Mouse (Mus musculus) liver, embryonic 15.5 days (tissue): Measurements from ENCODE around the gene Pdzd3. TPM values are rescaled to one million over a fixed set of nuclear protein-coding genes. Genes with fewer than 3 reads are reported as not detected.
"Not testable (repeated sequence)": the region's sequence is repeated elsewhere in the genome, so short reads cannot be mapped to it uniquely, and the experiment has no call there.

Experiments used
- ATAC-seq: fragments of 200-750 bp; cut with Nextera tagmentation; 2 replicates; pipeline ENCODE4 v1.8.0; 2017; ENCODE audit warnings: moderate number of reproducible peaks, mild to moderate bottlenecking, moderate library complexity; ENCODE audit not compliant: insufficient read depth
- H3K27ac ChIP-seq: fragments of 300-500 bp; sonication (generic); replicated peaks from 2 replicates; pipeline ENCODE4 v1.5.1; 2015; ENCODE audit warnings: mild to moderate bottlenecking, inconsistent platforms
- H3K27me3 ChIP-seq: fragments of 300-500 bp; sonication (generic); 2 replicates; pipeline ENCODE4 v1.6.1; 2015; ENCODE audit warnings: mild to moderate bottlenecking, inconsistent platforms
- H3K36me3 ChIP-seq: fragments of 300-500 bp; sonication (generic); replicated peaks from 2 replicates; pipeline ENCODE4 v1.6.1; 2015; ENCODE audit warnings: moderate library complexity, mild to moderate bottlenecking, inconsistent platforms
- H3K4me1 ChIP-seq: fragments of 300-500 bp; sonication (generic); replicated peaks from 2 replicates; pipeline ENCODE4 v1.6.1; 2015; ENCODE audit warnings: inconsistent platforms
- H3K4me2 ChIP-seq: fragments of 300-500 bp; sonication (generic); 2 replicates; pipeline ENCODE4 v1.6.1; 2015; ENCODE audit warnings: moderate library complexity, mild to moderate bottlenecking, inconsistent platforms
- H3K4me3 ChIP-seq: fragments of 300-500 bp; sonication (generic); replicated peaks from 2 replicates; pipeline ENCODE4 v1.5.1; 2015; ENCODE audit warnings: mild to moderate bottlenecking, inconsistent platforms
- H3K9ac ChIP-seq: fragments of 300-500 bp; sonication (generic); 2 replicates; pipeline ENCODE4 v1.6.1; 2015; ENCODE audit warnings: moderate library complexity, mild to moderate bottlenecking, inconsistent platforms
- H3K9me3 ChIP-seq: fragments of 300-500 bp; sonication (generic); replicated peaks from 2 replicates; pipeline ENCODE4 v1.6.1; 2016; ENCODE audit warnings: inconsistent platforms
- WGBS: fragments of 180-500 bp; shearing (Covaris S2); methylation state at CpG from one replicate; pipeline ENCODE4 v1.1.7; 2015; ENCODE audit warnings: mixed read lengths; ENCODE audit not compliant: insufficient replicate concordance; 5-methylcytosine and 5-hydroxymethylcytosine counted together
- polyA plus RNA-seq: library from polyadenylated mRNA; unstranded; fragments of >200 nt; fragmentation: Nextera tagmentation; extraction: Ambion mirVana; gene quantifications from 2 replicates; pipeline ENCODE4 v1.2.1, GENCODE M21; 2015

The Pdzd3 gene
- polyA plus RNA-seq, result 0.07 TPM in 1 of 2 replicates, not detected in the other

- no peak within 1 kb of the TSS for H3K9ac ChIP-seq
- no peak for ATAC-seq
- H3K4me2 ChIP-seq, result no peak within 1 kb of the TSS
- H3K4me1 ChIP-seq, result peaks cover 32% of the 10 kb centered on the region
- 74% methylated on average over 10 of the region's 10 CpGs for WGBS
- H3K9me3 ChIP-seq, result no peaks in the 10 kb centered on the region
- H3K36me3 ChIP-seq, result no peaks in the 10 kb centered on the region
- no peak within 1 kb of the TSS for H3K4me3 ChIP-seq
- H3K27ac ChIP-seq, result no peak within 1 kb of the TSS
- peaks cover 25% of the 10 kb centered on the region for H3K27me3 ChIP-seq
Measured at GRCm38 (mm10) chr9:44251314-44251713, at the start of gene Pdzd3. Gene Pdzd3, minus strand, starts transcription at chr9:44251471.

GRCm38 (mm10) chr9:44300001-44300400 is 48.7 kb upstream of the Pdzd3 start:
- H3K36me3 ChIP-seq, result peaks cover 79% of the 10 kb centered on the region
- H3K4me1 ChIP-seq, result peaks cover 33% of the 10 kb centered on the region
- H3K27ac ChIP-seq, H3K9me3 ChIP-seq, ATAC-seq, H3K4me2 ChIP-seq, H3K4me3 ChIP-seq, H3K9ac ChIP-seq, H3K27me3 ChIP-seq: not testable (repeated sequence)
- 86% methylated on average over 3 of the region's 3 CpGs for WGBS

- 62% methylated on average over 3 of the region's 3 CpGs for WGBS
- ATAC-seq, result no peak
- Histone ChIP-seq H3K9ac (no peak overlapping the region), H3K36me3 (peaks cover 75% of the 10 kb centered on the region), H3K9me3 (no peaks in the 10 kb centered on the region), H3K27ac (no peak overlapping the region), H3K4me1 (peaks cover 42% of the 10 kb centered on the region), H3K4me3 (no peak overlapping the region), H3K4me2 (no peak overlapping the region), H3K27me3 (peaks cover 7% of the 10 kb centered on the region; the same call in 1 of the 2 replicates)
Measured at GRCm38 (mm10) chr9:44292490-44292889, 41.2 kb upstream of the Pdzd3 start.

GRCm38 (mm10) chr9:44288959-44289291 is 37.7 kb upstream of the Pdzd3 start:
- H3K27me3 ChIP-seq, result peaks cover 15% of the 10 kb centered on the region; the same call in 1 of the 2 replicates
- WGBS, result 6% methylated on average over 11 of the region's 11 CpGs
- peak overlapping the region; percentile 77 for H3K4me3 ChIP-seq
- ATAC-seq, result peak; percentile 35
- H3K36me3 ChIP-seq, result peaks cover 55% of the 10 kb centered on the region
- no peaks in the 10 kb centered on the region for H3K9me3 ChIP-seq
- peak overlapping the region; percentile 92 for H3K9ac ChIP-seq
- H3K4me2 ChIP-seq, result peak overlapping the region; percentile 78
- peaks cover 68% of the 10 kb centered on the region for H3K4me1 ChIP-seq
- peak overlapping the region; percentile 89 for H3K27ac ChIP-seq

GRCm38 (mm10) chr9:44288076-44288958 is 37.0 kb upstream of the Pdzd3 start, which contains the start of gene Abcg4:
Gene Abcg4, minus strand, starts transcription at chr9:44288615.
- peak; percentile 86 for ATAC-seq
- Histone ChIP-seq H3K4me3 (peak within 1 kb of the TSS; percentile 77), H3K27me3 (peaks cover 15% of the 10 kb centered on the region; the same call in 1 of the 2 replicates), H3K36me3 (peaks cover 55% of the 10 kb centered on the region), H3K4me1 (peaks cover 73% of the 10 kb centered on the region), H3K9ac (peak within 1 kb of the TSS; percentile 92), H3K27ac (peak within 1 kb of the TSS; percentile 89), H3K4me2 (peak within 1 kb of the TSS; percentile 78), H3K9me3 (no peaks in the 10 kb centered on the region)
- WGBS, result under 1% methylated on average over 38 of the region's 38 CpGs

- Histone ChIP-seq H3K27me3 (peaks cover 15% of the 10 kb centered on the region; the same call in 1 of the 2 replicates), H3K27ac (peak overlapping the region; percentile 89), H3K36me3 (peaks cover 52% of the 10 kb centered on the region), H3K4me3 (peak overlapping the region; percentile 77), H3K9me3 (no peaks in the 10 kb centered on the region), H3K9ac (peak overlapping the region; percentile 92), H3K4me2 (peak overlapping the region; percentile 78), H3K4me1 (peaks cover 65% of the 10 kb centered on the region)
- ATAC-seq, result peak; percentile 32
- 2% methylated on average over 47 of the region's 47 CpGs for WGBS
Measured at GRCm38 (mm10) chr9:44287401-44288075, 36.3 kb upstream of the Pdzd3 start.

GRCm38 (mm10) chr9:44287003-44287400 is 35.7 kb upstream of the Pdzd3 start:
- Histone ChIP-seq H3K4me1 (peaks cover 62% of the 10 kb centered on the region), H3K4me3 (peak overlapping the region; percentile 77), H3K27me3 (peaks cover 15% of the 10 kb centered on the region; the same call in 1 of the 2 replicates), H3K9me3 (no peaks in the 10 kb centered on the region), H3K27ac (peak overlapping the region; percentile 89), H3K9ac (peak overlapping the region; percentile 92), H3K36me3 (peaks cover 52% of the 10 kb centered on the region), H3K4me2 (peak overlapping the region; percentile 78)
- WGBS, result 12% methylated on average over 11 of the region's 11 CpGs
- ATAC-seq, result 0 out of 2 replicates have a peak, but pooled peaks have one; percentile 6

- ATAC-seq, result peak; percentile 52
- Histone ChIP-seq H3K9me3 (no peaks in the 10 kb centered on the region), H3K4me2 (peak overlapping the region; percentile 78), H3K4me1 (peaks cover 64% of the 10 kb centered on the region), H3K27me3 (peaks cover 15% of the 10 kb centered on the region; the same call in 1 of the 2 replicates), H3K36me3 (peaks cover 52% of the 10 kb centered on the region), H3K4me3 (peak overlapping the region; percentile 77), H3K27ac (peak overlapping the region; percentile 89), H3K9ac (peak overlapping the region; percentile 92)
- WGBS, result 4% methylated on average over 6 of the region's 6 CpGs
Measured at GRCm38 (mm10) chr9:44286256-44286850, 35.1 kb upstream of the Pdzd3 start.

GRCm38 (mm10) chr9:44283183-44283582 is 31.9 kb upstream of the Pdzd3 start:
- 0 out of 2 replicates have a peak overlapping the region, but pooled peaks have one; percentile 4 for H3K4me2 ChIP-seq
- H3K4me3 ChIP-seq, result no peak overlapping the region
- peaks cover 58% of the 10 kb centered on the region for H3K4me1 ChIP-seq
- peaks cover 69% of the 10 kb centered on the region for H3K36me3 ChIP-seq
- H3K9ac ChIP-seq, result no peak overlapping the region
- no peak for ATAC-seq
- WGBS, result 70% methylated on average over 5 of the region's 5 CpGs
- no peaks in the 10 kb centered on the region for H3K9me3 ChIP-seq
- H3K27me3 ChIP-seq, result peaks cover 9% of the 10 kb centered on the region; the same call in 1 of the 2 replicates
- no peak overlapping the region for H3K27ac ChIP-seq

- Histone ChIP-seq H3K9ac (no peak overlapping the region), H3K27me3 (no peaks in the 10 kb centered on the region), H3K4me3 (no peak overlapping the region), H3K4me1 (peaks cover 29% of the 10 kb centered on the region), H3K4me2 (no peak overlapping the region), H3K27ac (no peak overlapping the region), H3K9me3 (no peaks in the 10 kb centered on the region), H3K36me3 (peaks cover 24% of the 10 kb centered on the region)
- no peak for ATAC-seq
- 84% methylated on average over 4 of the region's 4 CpGs for WGBS
Measured at GRCm38 (mm10) chr9:44269973-44270372, 18.7 kb upstream of the Pdzd3 start.
